Mouse (Mus musculus) lung, adult 2 months (tissue): ENCODE data around the gene Basp1. TPM values are rescaled to one million over a fixed set of nuclear protein-coding genes. Genes with fewer than 3 reads are reported as not detected.
"Not testable (repeated sequence)": the region's sequence is repeated elsewhere in the genome, so short reads cannot be mapped to it uniquely, and the experiment has no call there.

Experiments
- DNase-seq: peaks from one replicate; pipeline ENCODE4 v3.0.0; 2022
- H3K4me1 ChIP-seq: fragments of 200-500 bp; 2 replicates; pipeline ENCODE4 v1.6.1; 2011; ENCODE audit warnings: low read length; ENCODE audit not compliant: control insufficient read depth, insufficient read depth
- H3K4me3 ChIP-seq: fragments of 200-500 bp; replicated peaks from 2 replicates; pipeline ENCODE3; 2011; ENCODE audit warnings: low read depth, mild to moderate bottlenecking, control low read depth, low read length; ENCODE audit errors: extremely low read depth
- CTCF ChIP-seq: fragments of 200-500 bp; IDR thresholded peaks from 2 replicates; pipeline ENCODE4 v1.5.1; 2011; ENCODE audit warnings: mild to moderate bottlenecking, low read length, control low read depth; ENCODE audit not compliant: insufficient read depth
- POLR2A ChIP-seq: fragments of 200-500 bp; IDR thresholded peaks from 2 replicates; pipeline ENCODE4 v1.6.1; 2011; ENCODE audit warnings: low read depth, mild to moderate bottlenecking, control low read depth, low read length, borderline replicate concordance; ENCODE audit errors: extremely low read depth
- WGBS: fragments of 180-500 bp; shearing (Covaris S2); methylation state at CpG from one replicate; pipeline ENCODE4 v1.1.7; 2018; 5-methylcytosine and 5-hydroxymethylcytosine counted together
- polyA plus RNA-seq: library from polyadenylated mRNA; depleted of rRNA; stranded (reverse); fragments of >200 nt; gene quantifications from 2 replicates; pipeline ENCODE4 v1.2.3, GENCODE M21; 2012; rRNA removed

The Basp1 gene
- 4.9 TPM in 2 replicates for polyA plus RNA-seq

- Histone ChIP-seq H3K4me1 (peaks cover 8% of the 10 kb centered on the region; the same call in 1 of the 2 replicates), H3K4me3 (peak within 1 kb of the TSS; percentile 39)
- DNase-seq = peak; percentile 34
- TF ChIP-seq POLR2A = no peak
- TF ChIP-seq CTCF = no peak
- 2% methylated on average over 35 of the region's 60 CpGs for WGBS
Measured at GRCm38 (mm10) chr15:25413378-25413901, at the start of gene Basp1. Basp1 (minus strand) TSS chr15:25413764.

GRCm38 (mm10) chr15:25463076-25463475 is 49.5 kb upstream of the Basp1 start:
- not testable (repeated sequence) for H3K4me1 ChIP-seq, DNase-seq, H3K4me3 ChIP-seq

GRCm38 (mm10) chr15:25462056-25462762 is 48.6 kb upstream of the Basp1 start:
- TF ChIP-seq CTCF (no peak), POLR2A (no peak)
- no peak overlapping the region for H3K4me3 ChIP-seq
- WGBS = 85% methylated on average over 6 of the region's 6 CpGs
- DNase-seq = no peak
- peaks cover 8% of the 10 kb centered on the region for H3K4me1 ChIP-seq

GRCm38 (mm10) chr15:25459901-25460300 is 46.3 kb upstream of the Basp1 start:
- WGBS = 23% methylated on average over 7 of the region's 7 CpGs
- no peak for DNase-seq
- Histone ChIP-seq H3K4me1 (peaks cover 8% of the 10 kb centered on the region), H3K4me3 (no peak overlapping the region)
- TF ChIP-seq POLR2A = no peak
- no peak for TF ChIP-seq CTCF

GRCm38 (mm10) chr15:25457421-25457820 is 43.9 kb upstream of the Basp1 start:
- no peak overlapping the region for H3K4me3 ChIP-seq
- H3K4me1 ChIP-seq = peaks cover 8% of the 10 kb centered on the region
- TF ChIP-seq POLR2A (no peak), CTCF (no peak)
- DNase-seq = no peak
- WGBS = 83% methylated on average over 2 of the region's 2 CpGs

- Histone ChIP-seq H3K4me1 (no peaks in the 10 kb centered on the region), H3K4me3 (no peak overlapping the region)
- 94% methylated on average over 3 of the region's 3 CpGs for WGBS
- TF ChIP-seq POLR2A = no peak
- no peak for TF ChIP-seq CTCF
- no peak for DNase-seq
Measured at GRCm38 (mm10) chr15:25453538-25453937, 40.0 kb upstream of the Basp1 start.

GRCm38 (mm10) chr15:25449348-25449747 is 35.8 kb upstream of the Basp1 start:
- no peak for DNase-seq
- WGBS = 49% methylated on average over 1 of the region's 1 CpGs
- H3K4me3 ChIP-seq = no peak overlapping the region
- no peaks in the 10 kb centered on the region for H3K4me1 ChIP-seq
- TF ChIP-seq POLR2A = no peak
- no peak for TF ChIP-seq CTCF

GRCm38 (mm10) chr15:25448703-25449340 is 35.3 kb upstream of the Basp1 start:
- no peak for DNase-seq
- no peaks in the 10 kb centered on the region for H3K4me1 ChIP-seq
- H3K4me3 ChIP-seq = no peak overlapping the region
- 77% methylated on average over 4 of the region's 4 CpGs for whole genome bisulfite sequencing
- TF ChIP-seq CTCF = no peak
- TF ChIP-seq POLR2A = no peak

- H3K4me1 ChIP-seq = no peaks in the 10 kb centered on the region
- DNase-seq = no peak
- TF ChIP-seq CTCF = no peak
- no peak for TF ChIP-seq POLR2A
- no peak overlapping the region for H3K4me3 ChIP-seq
- 79% methylated on average over 6 of the region's 6 CpGs for WGBS
Measured at GRCm38 (mm10) chr15:25447136-25447535, 33.6 kb upstream of the Basp1 start.

GRCm38 (mm10) chr15:25446155-25446487 is 32.6 kb upstream of the Basp1 start:
- no peak overlapping the region for H3K4me3 ChIP-seq

More at GRCm38 (mm10) chr15:25446155-25446487, 32.6 kb upstream of the Basp1 start:
- 58% methylated on average over 8 of the region's 8 CpGs for WGBS
- no peak for DNase-seq
- TF ChIP-seq CTCF = no peak
- TF ChIP-seq POLR2A = no peak
- no peaks in the 10 kb centered on the region for H3K4me1 ChIP-seq
